Mouse (Mus musculus) hindbrain, embryonic 16.5 days (tissue): Measurements from ENCODE around the gene Dnah6. TPM values are rescaled to one million over a fixed set of nuclear protein-coding genes. Genes with fewer than 3 reads are reported as not detected.

ENCODE experiments used
- ATAC-seq: fragments of 200-750 bp; cut with Nextera tagmentation; 2 replicates; pipeline ENCODE4 v1.8.0; 2017; ENCODE audit warnings: moderate TSS enrichment, moderate library complexity
- H3K27ac ChIP-seq: fragments of 300-500 bp; sonication (generic); 2 replicates; pipeline ENCODE4 v1.5.1; 2014; ENCODE audit warnings: low read depth, mild to moderate bottlenecking, control low read depth, low read length, moderate library complexity
- H3K27me3 ChIP-seq: fragments of 300-500 bp; sonication (generic); replicated peaks from 2 replicates; pipeline ENCODE4 v1.6.1; 2014; ENCODE audit warnings: low read length; ENCODE audit not compliant: control insufficient read depth, insufficient read depth
- H3K36me3 ChIP-seq: fragments of 300-500 bp; sonication (generic); 2 replicates; pipeline ENCODE4 v1.6.1; 2014; ENCODE audit warnings: mild to moderate bottlenecking, low read length, moderate library complexity, mixed read lengths; ENCODE audit not compliant: control insufficient read depth, insufficient read depth
- H3K4me1 ChIP-seq: fragments of 300-500 bp; sonication (generic); 2 replicates; pipeline ENCODE4 v1.6.1; 2014; ENCODE audit warnings: low read depth, low read length; ENCODE audit not compliant: control insufficient read depth, insufficient read depth
- H3K4me2 ChIP-seq: fragments of 300-500 bp; sonication (generic); 2 replicates; pipeline ENCODE4 v1.6.1; 2014; ENCODE audit warnings: mild to moderate bottlenecking, low read length, control low read depth, moderate library complexity
- H3K4me3 ChIP-seq: fragments of 300-500 bp; sonication (generic); 2 replicates; pipeline ENCODE4 v1.5.1; 2014; ENCODE audit warnings: mild to moderate bottlenecking, low read length, control low read depth, moderate library complexity
- H3K9ac ChIP-seq: fragments of 300-500 bp; sonication (generic); 2 replicates; pipeline ENCODE4 v1.6.1; 2014; ENCODE audit warnings: low read depth, mild to moderate bottlenecking, control low read depth, low read length, moderate library complexity
- H3K9me3 ChIP-seq: fragments of 300-500 bp; sonication (generic); 2 replicates; pipeline ENCODE4 v1.6.1; 2014; ENCODE audit warnings: mild to moderate bottlenecking, low read length, moderate library complexity; ENCODE audit not compliant: control insufficient read depth
- WGBS: fragments of 180-500 bp; shearing (Covaris S2); extraction: QIAGEN DNeasy Blood & Tissue Kit; methylation state at CpG from one replicate; pipeline ENCODE4 v1.1.7; 2014; 5-methylcytosine and 5-hydroxymethylcytosine counted together
- polyA plus RNA-seq: library from polyadenylated mRNA; unstranded; fragments of >200 nt; fragmentation: Nextera tagmentation; extraction: Ambion mirVana; gene quantifications from 2 replicates; pipeline ENCODE4 v1.2.1, GENCODE M21; 2015

Gene Dnah6
- polyA plus RNA-seq, 1 experiment from 2014 or later, result 0.43 TPM

DNA sequence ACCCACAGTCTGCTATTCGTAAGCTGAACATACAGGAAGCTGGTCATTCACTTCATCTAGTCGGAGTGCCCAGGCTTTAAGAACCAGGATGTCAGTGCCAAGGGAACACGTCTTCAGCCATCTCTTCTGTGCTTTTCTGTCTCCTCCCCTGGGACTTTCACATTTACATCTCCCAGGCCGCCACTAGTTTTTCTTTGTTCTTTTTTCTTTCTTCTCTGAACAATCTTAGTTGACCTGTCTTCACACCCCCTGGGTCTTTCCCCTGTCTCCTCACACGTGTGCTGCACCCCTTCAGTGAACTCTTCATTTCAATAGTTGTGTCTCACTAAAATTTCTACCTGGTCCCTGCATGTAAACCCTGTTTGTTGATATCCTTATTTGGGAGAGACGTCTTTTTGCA is 179.2 kb downstream of the Dnah6 start:
- Histone ChIP-seq H3K27me3 (no peaks in the 10 kb centered on the region), H3K9ac (no peak overlapping the region), H3K4me1 (no peaks in the 10 kb centered on the region), H3K9me3 (no peaks in the 10 kb centered on the region), H3K36me3 (no peaks in the 10 kb centered on the region), H3K27ac (no peak overlapping the region), H3K4me3 (no peak overlapping the region), H3K4me2 (no peak overlapping the region)
- WGBS, result 74% methylated on average over 6 of the region's 6 CpGs
- no peak for ATAC-seq

DNA sequence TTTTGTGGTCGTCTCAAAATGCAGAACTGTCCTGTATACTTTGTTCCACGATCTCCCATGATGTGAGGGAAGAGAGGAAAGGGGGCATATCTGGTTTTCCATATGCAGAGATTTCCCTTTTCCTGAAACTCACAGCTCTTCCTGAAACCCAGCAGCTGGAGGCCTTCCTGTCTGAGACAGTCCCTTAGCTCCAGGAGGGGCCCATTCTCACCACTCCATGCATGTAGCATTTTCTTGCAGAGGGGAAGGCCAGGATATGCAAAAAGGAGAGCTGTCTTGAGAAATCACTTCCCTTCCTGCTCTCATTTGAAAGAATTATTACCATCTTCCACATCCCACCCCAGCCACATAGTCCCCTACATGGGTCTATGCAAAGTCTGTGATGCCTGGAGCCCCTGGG is 183.2 kb downstream of the Dnah6 start:
- no peak overlapping the region for H3K4me2 ChIP-seq
- ATAC-seq, result no peak
- WGBS, result 89% methylated on average over 2 of the region's 2 CpGs
- no peaks in the 10 kb centered on the region for H3K27me3 ChIP-seq
- H3K27ac ChIP-seq, result no peak overlapping the region
- no peaks in the 10 kb centered on the region for H3K9me3 ChIP-seq
- no peak overlapping the region for H3K4me3 ChIP-seq
- H3K4me1 ChIP-seq, result no peaks in the 10 kb centered on the region
- H3K36me3 ChIP-seq, result no peaks in the 10 kb centered on the region
- no peak overlapping the region for H3K9ac ChIP-seq

DNA sequence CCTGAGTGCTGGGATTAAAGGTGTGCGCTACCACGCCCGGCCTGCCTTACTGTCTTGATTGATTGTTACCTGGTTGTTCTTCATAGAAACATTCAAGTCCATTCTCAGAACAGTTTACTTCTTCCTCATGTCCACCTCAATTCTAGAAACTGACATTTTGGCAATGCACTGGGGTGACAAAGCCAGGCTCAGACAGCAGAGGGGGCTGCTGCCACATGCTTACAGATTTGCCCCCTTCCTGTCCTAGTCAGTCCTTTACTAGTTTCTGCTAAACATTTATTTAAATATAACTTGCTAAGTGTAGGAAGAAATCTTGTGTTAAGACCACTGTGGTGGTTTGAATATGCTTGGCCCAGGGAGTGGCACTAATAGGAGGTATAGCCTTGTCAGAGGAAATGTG is 192.6 kb downstream of the Dnah6 start:
- H3K4me1 ChIP-seq, result no peaks in the 10 kb centered on the region
- 98% methylated on average over 3 of the region's 3 CpGs for WGBS
- H3K27me3 ChIP-seq, result no peaks in the 10 kb centered on the region
- no peak overlapping the region for H3K4me2 ChIP-seq
- no peaks in the 10 kb centered on the region for H3K9me3 ChIP-seq
- no peak for ATAC-seq
- H3K4me3 ChIP-seq, result no peak overlapping the region
- H3K9ac ChIP-seq, result no peak overlapping the region
- no peak overlapping the region for H3K27ac ChIP-seq
- no peaks in the 10 kb centered on the region for H3K36me3 ChIP-seq

DNA sequence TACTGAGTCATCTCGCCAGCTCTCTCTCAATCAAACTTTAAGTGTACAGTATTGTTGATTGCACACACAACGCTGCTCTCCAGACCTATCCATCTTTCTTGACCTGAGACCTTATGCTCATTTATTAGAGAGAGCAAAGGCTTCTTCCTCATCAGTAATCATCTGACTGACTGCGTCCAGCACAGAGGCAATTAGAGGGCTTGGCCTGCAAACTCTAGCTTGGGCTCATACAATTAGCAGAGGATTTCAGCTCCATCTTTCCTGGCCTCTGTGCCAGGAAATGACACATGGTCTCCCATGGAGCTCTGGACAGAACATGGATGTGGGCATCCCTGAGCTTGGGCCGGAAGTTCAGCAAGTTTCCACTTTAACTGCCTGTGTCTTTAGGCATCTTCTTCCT is 193.6 kb downstream of the Dnah6 start:
- Histone ChIP-seq H3K4me2 (no peak overlapping the region), H3K36me3 (no peaks in the 10 kb centered on the region), H3K27me3 (no peaks in the 10 kb centered on the region), H3K9ac (no peak overlapping the region), H3K9me3 (no peaks in the 10 kb centered on the region), H3K27ac (no peak overlapping the region), H3K4me1 (no peaks in the 10 kb centered on the region), H3K4me3 (no peak overlapping the region)
- no peak for ATAC-seq
- WGBS, result 78% methylated on average over 4 of the region's 4 CpGs

DNA sequence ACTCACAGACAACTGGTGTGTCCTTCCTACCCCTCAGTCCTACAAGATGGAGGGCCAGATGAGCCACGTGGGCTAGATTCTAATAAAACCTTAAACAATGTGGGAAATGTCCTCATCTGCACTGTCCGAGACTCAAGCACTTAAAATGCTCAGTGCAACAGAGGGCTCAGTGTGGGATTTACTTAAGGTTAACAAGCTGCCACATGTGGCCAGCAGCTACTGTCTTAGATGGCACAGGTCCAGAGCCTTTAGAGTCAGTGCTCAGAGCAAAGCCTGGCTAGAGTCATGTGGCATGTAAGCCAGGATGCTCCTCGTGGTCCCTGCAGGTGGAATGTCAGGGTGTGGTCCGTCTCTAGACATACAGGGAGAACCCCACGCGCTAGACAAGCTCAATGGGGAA is 194.6 kb downstream of the Dnah6 start:
- Histone ChIP-seq H3K4me2 (no peak overlapping the region), H3K9ac (no peak overlapping the region)
- WGBS, result 83% methylated on average over 6 of the region's 6 CpGs

DNA sequence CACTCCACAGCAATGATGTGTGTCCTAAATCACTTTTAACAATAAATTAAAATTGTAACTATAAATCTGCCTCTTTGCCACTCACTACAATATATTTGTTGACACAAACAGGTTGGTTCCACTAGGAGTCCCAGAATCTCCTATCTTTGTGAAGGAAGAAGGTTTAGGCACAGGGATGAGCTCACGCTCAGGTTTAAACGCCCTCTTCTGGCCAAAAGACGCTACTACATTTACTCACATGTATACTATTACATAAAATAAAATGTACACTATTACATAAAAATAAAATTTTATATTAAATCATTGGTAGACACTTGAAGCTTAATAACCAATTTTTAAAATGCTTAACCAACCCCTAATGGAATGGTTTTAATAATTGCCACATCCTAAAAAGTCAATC is 201.4 kb downstream of the Dnah6 start:
- H3K4me1 ChIP-seq, result no peaks in the 10 kb centered on the region
- no peaks in the 10 kb centered on the region for H3K27me3 ChIP-seq
- WGBS, result 5% methylated on average over 3 of the region's 3 CpGs
- H3K27ac ChIP-seq, result no peak overlapping the region
- H3K9ac ChIP-seq, result no peak overlapping the region
- H3K9me3 ChIP-seq, result no peaks in the 10 kb centered on the region
- no peak for ATAC-seq
- no peaks in the 10 kb centered on the region for H3K36me3 ChIP-seq
- H3K4me3 ChIP-seq, result no peak overlapping the region
- no peak overlapping the region for H3K4me2 ChIP-seq

More for the DNA sequence above, 194.6 kb downstream of the Dnah6 start:
- ATAC-seq, result no peak
- Histone ChIP-seq H3K27ac (no peak overlapping the region), H3K4me3 (no peak overlapping the region), H3K36me3 (no peaks in the 10 kb centered on the region), H3K4me1 (no peaks in the 10 kb centered on the region), H3K27me3 (no peaks in the 10 kb centered on the region), H3K9me3 (no peaks in the 10 kb centered on the region)

DNA sequence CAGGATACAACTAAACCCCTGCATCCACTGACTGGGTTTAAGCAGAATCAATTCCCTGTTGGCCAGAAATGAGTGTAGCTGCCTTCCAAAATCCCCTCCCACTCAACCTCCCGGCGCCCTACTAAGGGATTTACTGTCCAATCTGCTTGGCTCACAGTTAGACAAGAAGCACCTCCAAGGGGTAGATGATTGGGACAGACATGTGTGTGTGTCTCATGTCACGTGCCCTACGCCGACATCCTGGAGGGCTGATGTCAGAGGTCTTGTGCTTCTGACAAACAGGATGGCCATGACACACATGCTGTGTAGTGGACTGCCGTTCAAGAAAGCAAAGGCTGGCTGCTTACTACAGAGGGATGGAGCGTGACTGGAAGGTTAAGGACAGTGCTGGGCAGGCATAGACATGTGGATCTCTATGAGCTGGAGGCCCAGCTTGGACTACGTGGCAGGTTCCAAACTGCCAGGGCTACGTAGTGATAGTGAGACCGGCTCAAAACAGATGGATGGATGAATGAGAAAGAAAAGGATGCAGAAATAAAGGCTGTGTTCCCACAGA is 202.6 kb downstream of the Dnah6 start:
- H3K27me3 ChIP-seq, result no peaks in the 10 kb centered on the region
- H3K36me3 ChIP-seq, result no peaks in the 10 kb centered on the region
- H3K27ac ChIP-seq, result no peak overlapping the region
- H3K4me3 ChIP-seq, result no peak overlapping the region
- no peaks in the 10 kb centered on the region for H3K9me3 ChIP-seq
- no peaks in the 10 kb centered on the region for H3K4me1 ChIP-seq
- H3K9ac ChIP-seq, result no peak overlapping the region
- no peak for ATAC-seq
- WGBS, result 85% methylated on average over 10 of the region's 10 CpGs
- H3K4me2 ChIP-seq, result no peak overlapping the region

DNA sequence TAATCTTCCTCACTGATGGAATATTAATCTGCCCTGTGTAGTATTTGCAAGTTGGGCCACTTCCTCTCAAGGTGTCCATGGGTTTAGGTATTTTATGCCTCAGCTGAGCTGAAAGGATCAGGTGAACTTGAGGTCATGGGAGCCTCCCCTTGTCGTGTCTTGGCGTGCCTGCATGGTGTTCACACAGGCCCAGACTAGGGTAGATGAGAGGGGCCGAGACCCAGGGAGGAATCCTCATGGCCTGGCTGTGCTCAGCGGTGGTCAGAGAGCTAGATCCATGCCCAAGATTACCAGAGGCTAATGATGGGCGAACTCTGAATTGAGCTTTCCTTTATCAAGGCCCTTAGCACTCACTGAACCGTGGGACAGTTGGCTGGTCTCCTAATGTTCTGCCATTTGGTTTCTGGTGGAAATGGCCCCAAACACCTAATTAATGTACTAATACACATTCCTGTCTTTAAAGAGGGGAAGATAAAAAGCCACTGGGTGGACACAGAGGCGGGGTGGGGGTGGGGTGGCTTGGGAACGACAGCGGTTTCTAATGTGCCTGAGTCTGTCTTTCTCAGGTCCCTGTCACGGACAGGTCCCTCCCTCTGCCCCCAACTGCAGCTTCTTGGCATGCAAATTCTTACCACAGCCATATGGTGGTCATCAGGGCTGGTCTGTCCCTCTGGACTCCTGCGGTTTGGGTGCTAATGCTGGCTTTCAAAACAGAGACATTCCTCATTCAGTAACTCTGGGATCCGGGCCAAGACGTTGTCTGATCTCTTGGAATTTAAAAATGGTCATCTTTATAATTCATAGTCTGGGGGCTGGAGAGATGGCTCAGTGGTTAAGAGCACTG is 206.9 kb downstream of the Dnah6 start:
- H3K9ac ChIP-seq, result no peak overlapping the region
- no peaks in the 10 kb centered on the region for H3K36me3 ChIP-seq
- WGBS, result 53% methylated on average over 13 of the region's 13 CpGs
- H3K4me1 ChIP-seq, result no peaks in the 10 kb centered on the region
- no peaks in the 10 kb centered on the region for H3K9me3 ChIP-seq
- ATAC-seq, result no peak
- H3K27ac ChIP-seq, result no peak overlapping the region
- H3K4me2 ChIP-seq, result no peak overlapping the region
- no peak overlapping the region for H3K4me3 ChIP-seq
- no peaks in the 10 kb centered on the region for H3K27me3 ChIP-seq

DNA sequence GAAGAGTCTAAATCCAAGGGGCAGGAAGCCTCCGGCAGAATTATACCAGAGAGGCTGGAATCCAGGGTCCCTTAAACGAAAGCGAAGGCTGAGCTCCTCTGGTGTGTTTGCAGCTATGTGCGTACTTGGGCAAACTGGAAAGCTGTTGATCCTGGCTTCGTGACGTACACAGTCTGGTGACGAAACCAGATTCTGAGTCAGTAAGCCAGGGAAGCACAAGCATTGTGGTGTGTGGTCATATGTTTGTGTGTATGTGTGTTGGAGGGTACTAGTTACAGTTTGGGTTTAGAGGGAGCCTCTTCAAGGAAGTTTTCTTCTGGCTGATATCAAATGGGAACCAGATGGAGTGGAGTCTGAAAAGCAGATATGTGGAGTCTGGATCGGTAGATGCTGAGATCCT is 208.5 kb downstream of the Dnah6 start:
- no peaks in the 10 kb centered on the region for H3K36me3 ChIP-seq
- no peak overlapping the region for H3K9ac ChIP-seq
- H3K9me3 ChIP-seq, result no peaks in the 10 kb centered on the region
- H3K4me1 ChIP-seq, result no peaks in the 10 kb centered on the region
- no peak overlapping the region for H3K4me3 ChIP-seq
- H3K27me3 ChIP-seq, result no peaks in the 10 kb centered on the region
- ATAC-seq, result no peak
- WGBS, result 93% methylated on average over 8 of the region's 8 CpGs
- H3K4me2 ChIP-seq, result no peak overlapping the region
- no peak overlapping the region for H3K27ac ChIP-seq
